Mouse (Mus musculus) splenic B cell, adult 2 months (primary cell): ENCODE measurements around the gene Cyp1b1.

Experiments used
- DNase-seq: peaks from one replicate; pipeline ENCODE4 v3.0.0-alpha.2; 2011; ENCODE audit warnings: low read depth, low spot score
- H3K27me3 ChIP-seq: 2 replicates; pipeline ENCODE4 v1.6.1; 2012; ENCODE audit warnings: mild to moderate bottlenecking, low read length, moderate library complexity, mixed read lengths; ENCODE audit not compliant: control insufficient read depth, poor library complexity, insufficient read depth, severe bottlenecking
- H3K36me3 ChIP-seq: 2 replicates; pipeline ENCODE4 v1.6.1; 2012; ENCODE audit warnings: mild to moderate bottlenecking, low read length, moderate library complexity, mixed read lengths; ENCODE audit not compliant: control insufficient read depth, poor library complexity, insufficient read depth, severe bottlenecking

The Cyp1b1 gene

GRCm38 (mm10) chr17:79700871-79701270 lies 14.0 kb downstream of the Cyp1b1 start:
- no peaks in the 10 kb centered on the region for H3K36me3 ChIP-seq
- DNase-seq: no peak
- no peaks in the 10 kb centered on the region for H3K27me3 ChIP-seq

- H3K36me3 ChIP-seq: no peaks in the 10 kb centered on the region
- H3K27me3 ChIP-seq: no peaks in the 10 kb centered on the region
- no peak for DNase-seq
These were observed 15.7 kb downstream of the Cyp1b1 start for GRCm38 (mm10) chr17:79699197-79699596.

GRCm38 (mm10) chr17:79695541-79695940 lies 19.3 kb downstream of the Cyp1b1 start:
- no peaks in the 10 kb centered on the region for H3K27me3 ChIP-seq
- H3K36me3 ChIP-seq: no peaks in the 10 kb centered on the region
- no peak for DNase-seq

- no peaks in the 10 kb centered on the region for H3K36me3 ChIP-seq
- no peaks in the 10 kb centered on the region for H3K27me3 ChIP-seq
- no peak for DNase-seq
These were observed 19.8 kb downstream of the Cyp1b1 start for GRCm38 (mm10) chr17:79695106-79695505.

GRCm38 (mm10) chr17:79670837-79671236 lies 44.0 kb downstream of the Cyp1b1 start:
- H3K27me3 ChIP-seq: no peaks in the 10 kb centered on the region
- no peaks in the 10 kb centered on the region for H3K36me3 ChIP-seq
- no peak for DNase-seq

GRCm38 (mm10) chr17:79664106-79664417 lies 50.8 kb downstream of the Cyp1b1 start:
- no peaks in the 10 kb centered on the region for H3K36me3 ChIP-seq
- DNase-seq: no peak
- no peaks in the 10 kb centered on the region for H3K27me3 ChIP-seq

GRCm38 (mm10) chr17:79663393-79664105 lies 51.3 kb downstream of the Cyp1b1 start:
- DNase-seq: peak; percentile 59
- Histone ChIP-seq H3K27me3 (no peaks in the 10 kb centered on the region), H3K36me3 (no peaks in the 10 kb centered on the region)

GRCm38 (mm10) chr17:79661848-79662247 lies 53.0 kb downstream of the Cyp1b1 start:
- no peak for DNase-seq
- Histone ChIP-seq H3K27me3 (no peaks in the 10 kb centered on the region), H3K36me3 (no peaks in the 10 kb centered on the region)

GRCm38 (mm10) chr17:79661387-79661786 lies 53.5 kb downstream of the Cyp1b1 start:
- no peaks in the 10 kb centered on the region for H3K27me3 ChIP-seq
- DNase-seq: peak; percentile 63
- H3K36me3 ChIP-seq: no peaks in the 10 kb centered on the region

GRCm38 (mm10) chr17:79658863-79659262 lies 56.0 kb downstream of the Cyp1b1 start:
- H3K27me3 ChIP-seq: no peaks in the 10 kb centered on the region
- H3K36me3 ChIP-seq: no peaks in the 10 kb centered on the region
- no peak for DNase-seq

GRCm38 (mm10) chr17:79658452-79658851 lies 56.4 kb downstream of the Cyp1b1 start:
- DNase-seq: no peak
- Histone ChIP-seq H3K27me3 (no peaks in the 10 kb centered on the region), H3K36me3 (no peaks in the 10 kb centered on the region)

- DNase-seq: no peak
- H3K27me3 ChIP-seq: no peaks in the 10 kb centered on the region
- no peaks in the 10 kb centered on the region for H3K36me3 ChIP-seq
These were observed 57.1 kb downstream of the Cyp1b1 start for GRCm38 (mm10) chr17:79657785-79658184.

GRCm38 (mm10) chr17:79654187-79654586 lies 60.7 kb downstream of the Cyp1b1 start:
- DNase-seq: no peak
- Histone ChIP-seq H3K36me3 (no peaks in the 10 kb centered on the region), H3K27me3 (no peaks in the 10 kb centered on the region)

GRCm38 (mm10) chr17:79653171-79653570 lies 61.7 kb downstream of the Cyp1b1 start:
- DNase-seq: no peak
- Histone ChIP-seq H3K27me3 (no peaks in the 10 kb centered on the region), H3K36me3 (no peaks in the 10 kb centered on the region)
